Mouse (Mus musculus) midbrain, embryonic 15.5 days (tissue): ENCODE measurements around the gene Sept8. TPM values are rescaled to one million over a fixed set of nuclear protein-coding genes. Genes with fewer than 3 reads are reported as not detected.

Experiments
- ATAC-seq: fragments of 200-750 bp; cut with Nextera tagmentation; replicated peaks from 2 replicates; pipeline ENCODE4 v1.8.0; 2017; ENCODE audit warnings: moderate TSS enrichment
- H3K27ac ChIP-seq: fragments of 300-500 bp; sonication (generic); 2 replicates; pipeline ENCODE4 v1.5.1; 2015; ENCODE audit warnings: mild to moderate bottlenecking, inconsistent platforms
- H3K27me3 ChIP-seq: fragments of 300-500 bp; sonication (generic); replicated peaks from 2 replicates; pipeline ENCODE4 v1.6.1; 2015; ENCODE audit warnings: inconsistent platforms
- H3K36me3 ChIP-seq: fragments of 300-500 bp; sonication (generic); replicated peaks from 2 replicates; pipeline ENCODE4 v1.6.1; 2015; ENCODE audit warnings: inconsistent platforms
- H3K4me1 ChIP-seq: fragments of 300-500 bp; sonication (generic); 2 replicates; pipeline ENCODE4 v1.6.1; 2015; ENCODE audit warnings: inconsistent platforms
- H3K4me2 ChIP-seq: fragments of 300-500 bp; sonication (generic); 2 replicates; pipeline ENCODE4 v1.6.1; 2015; ENCODE audit warnings: inconsistent platforms, mild to moderate bottlenecking, moderate library complexity
- H3K4me3 ChIP-seq: fragments of 300-500 bp; sonication (generic); 2 replicates; pipeline ENCODE4 v1.5.1; 2015; ENCODE audit warnings: mild to moderate bottlenecking, inconsistent platforms
- H3K9ac ChIP-seq: fragments of 300-500 bp; sonication (generic); 2 replicates; pipeline ENCODE4 v1.6.1; 2015; ENCODE audit warnings: mild to moderate bottlenecking, inconsistent platforms
- H3K9me3 ChIP-seq: fragments of 300-500 bp; sonication (generic); 2 replicates; pipeline ENCODE4 v1.6.1; 2016; ENCODE audit warnings: inconsistent platforms
- WGBS: fragments of 180-500 bp; shearing (Covaris S2); methylation state at CpG from one replicate; pipeline ENCODE4 v1.1.7; 2015; ENCODE audit warnings: mixed read lengths; 5-methylcytosine and 5-hydroxymethylcytosine counted together
- polyA plus RNA-seq: library from polyadenylated mRNA; unstranded; fragments of >200 nt; fragmentation: Nextera tagmentation; extraction: Ambion mirVana; gene quantifications from 2 replicates; pipeline ENCODE4 v1.2.1, GENCODE M21; 2015

Sept8 gene
- 18.4 TPM in 2 replicates for polyA plus RNA-seq

GRCm38 (mm10) chr11:53519207-53520121, at the start of gene Sept8:
Gene Sept8, plus strand, starts transcription at chr11:53519257.
- peak within 1 kb of the TSS; percentile 84 for H3K4me2 ChIP-seq
- peaks cover 32% of the 10 kb centered on the region for H3K4me1 ChIP-seq
- peaks cover 14% of the 10 kb centered on the region; the same call in 1 of the 2 replicates for H3K27me3 ChIP-seq
- peak within 1 kb of the TSS; percentile 84 for H3K4me3 ChIP-seq
- WGBS, result 4% methylated on average over 75 of the region's 79 CpGs
- peak; percentile 89 for ATAC-seq
- H3K27ac ChIP-seq, result peak within 1 kb of the TSS; percentile 59
- H3K36me3 ChIP-seq, result no peaks in the 10 kb centered on the region
- no peaks in the 10 kb centered on the region for H3K9me3 ChIP-seq
- H3K9ac ChIP-seq, result peak within 1 kb of the TSS; percentile 80

DNA sequence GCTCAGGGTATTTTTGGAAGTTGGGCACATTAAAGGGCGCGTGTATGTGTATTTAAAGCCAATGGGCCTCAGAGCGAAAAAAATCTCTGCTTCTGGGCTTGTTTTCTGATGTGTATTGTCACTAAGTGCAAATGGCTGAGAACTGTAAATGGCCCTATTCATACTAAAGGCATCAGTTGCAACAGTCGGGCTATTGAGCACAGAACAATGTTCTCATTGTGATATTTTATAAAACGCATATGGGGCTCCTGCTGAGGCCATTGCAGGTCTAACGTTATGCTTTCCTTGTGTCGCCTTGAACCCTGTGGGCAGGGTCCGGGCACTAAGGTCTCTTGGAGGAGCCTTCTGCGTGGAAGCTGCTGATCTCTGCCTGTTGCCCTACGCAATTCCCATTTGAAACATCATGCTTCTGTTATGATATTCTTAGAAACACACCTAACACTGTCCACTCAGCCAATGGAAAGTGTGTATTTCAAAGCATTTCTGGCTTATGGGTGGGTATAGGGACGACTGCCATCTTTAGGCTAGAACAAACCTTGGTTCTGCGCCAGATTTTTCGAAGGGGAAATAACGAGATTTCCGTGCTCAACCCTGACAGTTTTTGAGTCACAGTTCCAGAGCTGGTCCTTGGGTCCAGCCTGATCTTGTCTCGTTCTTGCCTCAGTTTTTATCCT, 49.6 kb upstream of the Sept8 start:
- H3K4me1 ChIP-seq, result peaks cover 28% of the 10 kb centered on the region
- H3K9ac ChIP-seq, result no peak overlapping the region
- 32% methylated on average over 16 of the region's 16 CpGs for WGBS
- no peaks in the 10 kb centered on the region for H3K36me3 ChIP-seq
- H3K4me2 ChIP-seq, result peak overlapping the region; percentile 54
- H3K27me3 ChIP-seq, result peaks cover 52% of the 10 kb centered on the region
- no peak for ATAC-seq
- no peak overlapping the region for H3K27ac ChIP-seq
- H3K9me3 ChIP-seq, result peaks cover 2% of the 10 kb centered on the region; the same call in 1 of the 2 replicates
- H3K4me3 ChIP-seq, result no peak overlapping the region

DNA sequence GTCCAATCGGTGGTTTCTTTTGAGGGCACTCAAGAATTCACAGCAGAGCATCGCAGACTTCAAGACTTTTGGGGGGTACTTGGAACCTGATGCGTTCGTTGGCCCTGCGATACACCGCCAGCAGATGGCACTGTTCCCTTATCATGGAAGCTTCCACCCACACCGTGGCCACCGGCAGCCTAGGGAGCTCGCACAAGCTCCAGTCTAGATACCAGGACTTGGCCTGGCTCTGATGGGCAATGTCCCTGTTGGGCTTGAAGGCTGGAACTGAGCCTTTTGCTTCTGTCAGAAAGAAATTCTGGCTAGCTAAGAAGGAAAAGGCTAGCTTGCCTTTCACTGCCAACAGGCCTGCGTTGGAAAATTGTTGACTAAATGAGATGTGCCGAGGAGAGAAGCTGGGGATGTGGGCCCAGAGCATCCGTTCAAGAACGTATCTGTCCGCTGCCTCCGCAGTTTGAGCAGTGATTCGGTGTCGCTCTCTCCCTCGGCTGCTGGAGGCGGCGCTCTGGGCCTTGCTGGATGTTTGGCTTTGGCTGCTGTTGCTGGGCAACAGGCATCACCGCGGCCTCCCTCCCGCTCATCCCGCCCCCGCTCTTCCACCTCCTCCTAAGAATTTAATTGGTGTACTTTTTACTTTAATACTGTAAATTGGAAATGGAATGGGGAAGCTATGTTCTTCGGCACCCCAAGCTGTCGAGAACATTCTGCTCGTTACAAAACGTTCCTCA, 48.9 kb upstream of the Sept8 start, which contains the start of gene Gm9837:
Gm9837 (minus strand) TSS at position 512 of the 728 bp plus-strand sequence.
- Histone ChIP-seq H3K4me1 (peaks cover 28% of the 10 kb centered on the region), H3K36me3 (no peaks in the 10 kb centered on the region), H3K4me2 (peak within 1 kb of the TSS; percentile 54), H3K9me3 (no peaks in the 10 kb centered on the region), H3K4me3 (peak within 1 kb of the TSS; percentile 24), H3K9ac (no peak within 1 kb of the TSS; the same call in 1 of the 2 replicates), H3K27ac (peak within 1 kb of the TSS; percentile 61), H3K27me3 (peaks cover 45% of the 10 kb centered on the region)
- WGBS, result 1% methylated on average over 29 of the region's 29 CpGs
- ATAC-seq, result peak; percentile 77

GRCm38 (mm10) chr11:53472709-53473108, 46.3 kb upstream of the Sept8 start:
- H3K36me3 ChIP-seq, result no peaks in the 10 kb centered on the region
- H3K9me3 ChIP-seq, result no peaks in the 10 kb centered on the region
- H3K27me3 ChIP-seq, result peaks cover 23% of the 10 kb centered on the region
- H3K4me1 ChIP-seq, result peaks cover 31% of the 10 kb centered on the region
- H3K27ac ChIP-seq, result no peak overlapping the region
- no peak overlapping the region for H3K4me2 ChIP-seq
- no peak overlapping the region for H3K9ac ChIP-seq
- H3K4me3 ChIP-seq, result no peak overlapping the region
- ATAC-seq, result no peak
- 76% methylated on average over 3 of the region's 3 CpGs for WGBS

- peak overlapping the region; percentile 78 for H3K27ac ChIP-seq
- H3K4me1 ChIP-seq, result peaks cover 37% of the 10 kb centered on the region
- peak overlapping the region; percentile 25 for H3K4me3 ChIP-seq
- no peaks in the 10 kb centered on the region for H3K9me3 ChIP-seq
- peaks cover 35% of the 10 kb centered on the region for H3K27me3 ChIP-seq
- WGBS, result 7% methylated on average over 8 of the region's 8 CpGs
- no peaks in the 10 kb centered on the region for H3K36me3 ChIP-seq
- H3K9ac ChIP-seq, result no peak overlapping the region; the same call in 1 of the 2 replicates
- peak overlapping the region; percentile 42 for H3K4me2 ChIP-seq
- no peak for ATAC-seq
These were observed 43.4 kb upstream of the Sept8 start for GRCm38 (mm10) chr11:53475620-53476019.

DNA sequence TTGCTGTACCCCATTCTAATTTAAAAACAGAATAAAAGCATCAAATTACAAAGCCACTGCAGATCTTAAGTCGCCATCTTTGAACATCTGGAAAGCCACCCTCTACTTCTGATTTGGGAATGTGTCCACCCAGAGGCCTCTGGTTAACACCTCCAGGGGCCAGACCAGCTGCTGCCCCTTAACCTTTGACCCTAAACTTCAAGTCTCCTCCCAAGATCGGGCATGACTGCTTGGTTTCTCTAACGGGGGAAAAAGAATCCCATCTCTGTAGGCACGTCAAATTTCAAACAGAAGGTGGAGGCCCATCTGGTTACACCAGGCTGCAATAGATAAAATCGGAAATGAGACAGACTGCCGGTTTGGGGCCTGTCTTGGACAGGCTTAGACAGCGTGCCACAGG, 41.2 kb upstream of the Sept8 start:
- H3K4me1 ChIP-seq, result peaks cover 33% of the 10 kb centered on the region
- WGBS, result 44% methylated on average over 7 of the region's 7 CpGs
- no peak overlapping the region for H3K27ac ChIP-seq
- no peaks in the 10 kb centered on the region for H3K36me3 ChIP-seq
- H3K27me3 ChIP-seq, result peaks cover 42% of the 10 kb centered on the region
- no peak for ATAC-seq
- no peak overlapping the region for H3K4me3 ChIP-seq
- H3K4me2 ChIP-seq, result no peak overlapping the region
- no peak overlapping the region for H3K9ac ChIP-seq
- H3K9me3 ChIP-seq, result no peaks in the 10 kb centered on the region

GRCm38 (mm10) chr11:53478383-53479170, 40.5 kb upstream of the Sept8 start:
- H3K9me3 ChIP-seq, result no peaks in the 10 kb centered on the region
- no peak overlapping the region for H3K27ac ChIP-seq
- H3K4me3 ChIP-seq, result peak overlapping the region; percentile 53
- H3K9ac ChIP-seq, result peak overlapping the region; percentile 41; the same call in 1 of the 2 replicates
- WGBS, result 7% methylated on average over 76 of the region's 79 CpGs
- peaks cover 46% of the 10 kb centered on the region for H3K27me3 ChIP-seq
- peak; percentile 35; the same call in 1 of the 2 replicates for ATAC-seq
- H3K4me2 ChIP-seq, result peak overlapping the region; percentile 88
- H3K36me3 ChIP-seq, result no peaks in the 10 kb centered on the region
- H3K4me1 ChIP-seq, result peaks cover 33% of the 10 kb centered on the region

GRCm38 (mm10) chr11:53479171-53479782, 39.8 kb upstream of the Sept8 start:
- Histone ChIP-seq H3K36me3 (no peaks in the 10 kb centered on the region), H3K4me2 (peak overlapping the region; percentile 88), H3K27ac (no peak overlapping the region), H3K4me1 (peaks cover 33% of the 10 kb centered on the region), H3K9me3 (no peaks in the 10 kb centered on the region), H3K27me3 (peaks cover 49% of the 10 kb centered on the region), H3K9ac (peak overlapping the region; percentile 41), H3K4me3 (peak overlapping the region; percentile 53)
- WGBS, result 2% methylated on average over 62 of the region's 62 CpGs
- peak; percentile 17 for ATAC-seq

DNA sequence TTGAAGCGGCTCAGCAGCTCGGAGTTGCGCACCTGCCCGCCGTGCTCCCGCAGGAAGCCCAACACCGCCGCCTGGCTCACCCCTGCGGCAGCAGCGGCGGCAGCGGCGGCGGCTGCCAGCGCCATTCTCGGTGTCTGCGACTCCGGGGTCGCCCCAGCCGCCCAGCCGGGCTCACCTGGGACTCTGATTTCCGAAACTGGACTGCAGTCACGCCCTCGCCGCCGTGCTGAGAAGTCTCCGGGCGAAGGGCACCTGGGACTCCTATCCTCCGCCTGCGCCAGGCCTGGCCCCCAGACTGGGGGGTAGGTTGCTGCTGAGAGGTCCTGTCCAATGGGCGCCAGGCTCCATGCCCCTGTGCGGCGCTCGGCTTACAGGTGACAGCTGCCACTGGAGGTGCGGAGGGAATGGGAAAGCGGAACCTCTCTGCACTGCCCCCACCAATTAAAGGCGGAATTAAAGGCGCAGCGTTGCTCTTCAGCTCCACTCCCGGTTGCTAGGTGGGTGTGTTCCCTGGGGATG, 39.2 kb upstream of the Sept8 start, which contains the start of the genes Gm9945 and Sowaha:
Gm9945 (plus strand) TSS at position 384 of the 519 bp plus-strand sequence.
Sowaha (minus strand) TSS at position 492 of the 519 bp plus-strand sequence.
- WGBS, result 3% methylated on average over 40 of the region's 40 CpGs
- H3K36me3 ChIP-seq, result no peaks in the 10 kb centered on the region
- ATAC-seq, result peak; percentile 66
- no peaks in the 10 kb centered on the region for H3K9me3 ChIP-seq
- H3K9ac ChIP-seq, result peak within 1 kb of the TSS; percentile 41
- peaks cover 33% of the 10 kb centered on the region for H3K4me1 ChIP-seq
- H3K4me3 ChIP-seq, result peak within 1 kb of the TSS; percentile 53
- peak within 1 kb of the TSS; percentile 88 for H3K4me2 ChIP-seq
- H3K27ac ChIP-seq, result no peak within 1 kb of the TSS
- peaks cover 49% of the 10 kb centered on the region for H3K27me3 ChIP-seq

GRCm38 (mm10) chr11:53481088-53481730, 37.8 kb upstream of the Sept8 start:
- H3K9ac ChIP-seq, result no peak overlapping the region
- ATAC-seq, result no peak
- H3K27ac ChIP-seq, result no peak overlapping the region
- H3K36me3 ChIP-seq, result no peaks in the 10 kb centered on the region
- no peak overlapping the region for H3K4me2 ChIP-seq
- H3K9me3 ChIP-seq, result no peaks in the 10 kb centered on the region
- no peak overlapping the region for H3K4me3 ChIP-seq
- H3K27me3 ChIP-seq, result peaks cover 59% of the 10 kb centered on the region
- peaks cover 23% of the 10 kb centered on the region for H3K4me1 ChIP-seq
- 75% methylated on average over 4 of the region's 4 CpGs for whole genome bisulfite sequencing
